Mouse (Mus musculus) megakaryocyte, embryonic 14.5 days (primary cell): ENCODE results near the gene Sema5a.

Source experiments
- FLI1 ChIP-seq: IDR thresholded peaks from 2 replicates; pipeline ENCODE4 v1.6.1; 2012; ENCODE audit warnings: low read length, inconsistent platforms, mixed read lengths
- GATA1 ChIP-seq: IDR thresholded peaks from 3 replicates; pipeline ENCODE4 v1.6.1; 2012; ENCODE audit warnings: mixed read lengths, low read length, inconsistent platforms, borderline replicate concordance

DNA sequence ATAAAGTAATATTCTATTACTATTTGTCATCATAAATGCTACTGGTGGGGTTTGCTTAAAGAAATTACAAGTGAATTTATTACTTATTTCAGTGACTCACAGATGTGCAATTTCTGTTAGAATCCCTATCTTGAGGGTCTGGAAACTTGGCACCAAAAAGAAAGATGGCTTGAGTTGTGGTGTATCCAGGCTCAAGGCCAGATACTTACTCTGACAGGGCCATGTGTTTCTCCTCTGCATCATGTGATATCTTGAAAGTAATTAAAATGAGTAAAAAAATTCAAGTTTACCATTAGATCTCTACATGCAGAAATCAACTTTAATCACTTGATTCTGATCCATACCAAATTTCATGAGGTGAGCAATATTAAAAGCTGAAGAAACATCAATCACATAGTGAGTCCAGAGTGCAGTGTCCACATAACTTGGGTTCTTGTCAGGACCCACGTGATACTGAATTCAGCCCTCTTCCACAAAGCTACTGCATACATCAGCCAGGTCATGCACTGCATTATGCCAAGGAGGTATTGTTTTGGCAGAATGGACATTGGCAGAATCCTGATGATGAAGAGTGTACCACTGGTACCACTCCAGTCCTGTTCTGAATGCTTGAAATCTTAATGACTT, 402.6 kb downstream of the Sema5a start:
- TF ChIP-seq GATA1 (no peak), FLI1 (no peak)
